Mouse (Mus musculus) intestine, embryonic 15.5 days (tissue): ENCODE measurements around the gene Chchd4. TPM values are rescaled to one million over a fixed set of nuclear protein-coding genes. Genes with fewer than 3 reads are reported as not detected.

Experiments
- ATAC-seq: fragments of 200-750 bp; cut with Nextera tagmentation; 2 replicates; pipeline ENCODE4 v1.8.0; 2017; ENCODE audit warnings: moderate TSS enrichment, moderate library complexity
- H3K27ac ChIP-seq: fragments of 300-500 bp; sonication (generic); 2 replicates; pipeline ENCODE4 v1.5.1; 2015; ENCODE audit warnings: mild to moderate bottlenecking, inconsistent platforms
- H3K27me3 ChIP-seq: fragments of 300-500 bp; sonication (generic); replicated peaks from 2 replicates; pipeline ENCODE4 v1.6.1; 2015; ENCODE audit warnings: inconsistent platforms
- H3K36me3 ChIP-seq: fragments of 300-500 bp; sonication (generic); 2 replicates; pipeline ENCODE4 v1.6.1; 2015; ENCODE audit warnings: inconsistent platforms
- H3K4me1 ChIP-seq: fragments of 300-500 bp; sonication (generic); replicated peaks from 2 replicates; pipeline ENCODE4 v1.6.1; 2015; ENCODE audit warnings: inconsistent platforms
- H3K4me2 ChIP-seq: fragments of 300-500 bp; sonication (generic); replicated peaks from 2 replicates; pipeline ENCODE4 v1.6.1; 2015; ENCODE audit warnings: mild to moderate bottlenecking, inconsistent platforms
- H3K4me3 ChIP-seq: fragments of 300-500 bp; sonication (generic); replicated peaks from 2 replicates; pipeline ENCODE4 v1.5.1; 2015; ENCODE audit warnings: inconsistent platforms
- H3K9ac ChIP-seq: fragments of 300-500 bp; sonication (generic); 2 replicates; pipeline ENCODE4 v1.6.1; 2015; ENCODE audit warnings: inconsistent platforms
- H3K9me3 ChIP-seq: fragments of 300-500 bp; sonication (generic); 2 replicates; pipeline ENCODE4 v1.6.1; 2016; ENCODE audit warnings: inconsistent platforms
- WGBS: fragments of 180-500 bp; shearing (Covaris S2); methylation state at CpG from one replicate; pipeline ENCODE4 v1.1.7; 2015; 5-methylcytosine and 5-hydroxymethylcytosine counted together
- polyA plus RNA-seq: library from polyadenylated mRNA; unstranded; fragments of >200 nt; fragmentation: Nextera tagmentation; extraction: Ambion mirVana; gene quantifications from 2 replicates; pipeline ENCODE4 v1.2.1, GENCODE M21; 2015

Gene Chchd4
- polyA plus RNA-seq, 1 experiment from 2014 or later = 38.0 TPM

DNA sequence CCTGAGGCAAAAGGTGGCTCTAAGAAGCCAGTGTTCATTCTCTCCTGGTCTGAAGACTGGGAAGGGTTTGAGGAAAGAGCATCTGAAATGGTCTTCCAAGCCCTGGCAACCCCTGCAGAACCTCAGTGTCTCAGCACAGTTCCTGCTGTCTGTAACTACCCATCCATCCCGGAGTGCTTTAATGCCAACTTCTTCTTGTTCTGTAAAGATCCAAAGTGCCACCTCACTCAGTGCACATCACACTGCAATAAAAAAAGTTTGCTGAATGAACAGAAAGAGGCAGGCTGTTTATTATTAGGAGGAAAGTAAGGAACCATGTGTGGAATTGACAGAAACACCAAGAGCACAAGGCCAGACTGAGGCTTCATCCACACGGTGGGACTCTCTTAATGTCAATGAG, 2.6 kb downstream of the Chchd4 start:
- Histone ChIP-seq H3K9me3 (no peaks in the 10 kb centered on the region), H3K9ac (no peak overlapping the region), H3K27me3 (no peaks in the 10 kb centered on the region), H3K4me2 (no peak overlapping the region), H3K27ac (no peak overlapping the region), H3K4me1 (peaks cover 19% of the 10 kb centered on the region), H3K36me3 (peaks cover 11% of the 10 kb centered on the region; the same call in 1 of the 2 replicates), H3K4me3 (no peak overlapping the region)
- 92% methylated on average over 2 of the region's 2 CpGs for WGBS
- no peak for ATAC-seq

DNA sequence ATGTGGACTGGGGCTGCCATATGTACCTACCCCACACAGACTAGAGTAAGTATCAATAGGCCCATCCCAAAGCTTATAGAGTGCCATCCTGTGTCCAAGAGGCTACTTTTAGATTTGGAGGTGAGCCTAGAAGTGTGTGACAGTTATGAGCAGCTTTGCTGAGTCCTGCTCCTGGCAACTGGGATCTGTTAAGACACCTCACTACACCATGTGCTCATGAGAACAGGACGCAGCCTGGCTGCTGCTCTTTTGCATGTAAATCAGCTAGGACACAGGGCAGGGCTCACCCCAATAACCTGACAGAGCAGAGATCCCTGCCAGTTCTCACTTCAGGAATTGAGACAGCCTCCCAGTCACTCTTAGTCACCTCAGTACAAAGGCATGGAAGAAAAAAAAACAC, 6.2 kb downstream of the Chchd4 start:
- no peak for ATAC-seq
- H3K4me2 ChIP-seq = no peak overlapping the region
- no peaks in the 10 kb centered on the region for H3K9me3 ChIP-seq
- H3K4me1 ChIP-seq = peaks cover 9% of the 10 kb centered on the region; the same call in 1 of the 2 replicates
- H3K27me3 ChIP-seq = no peaks in the 10 kb centered on the region
- H3K4me3 ChIP-seq = no peak overlapping the region
- peaks cover 26% of the 10 kb centered on the region for H3K36me3 ChIP-seq
- WGBS = 86% methylated on average over 1 of the region's 1 CpGs
- no peak overlapping the region for H3K27ac ChIP-seq
- no peak overlapping the region for H3K9ac ChIP-seq

DNA sequence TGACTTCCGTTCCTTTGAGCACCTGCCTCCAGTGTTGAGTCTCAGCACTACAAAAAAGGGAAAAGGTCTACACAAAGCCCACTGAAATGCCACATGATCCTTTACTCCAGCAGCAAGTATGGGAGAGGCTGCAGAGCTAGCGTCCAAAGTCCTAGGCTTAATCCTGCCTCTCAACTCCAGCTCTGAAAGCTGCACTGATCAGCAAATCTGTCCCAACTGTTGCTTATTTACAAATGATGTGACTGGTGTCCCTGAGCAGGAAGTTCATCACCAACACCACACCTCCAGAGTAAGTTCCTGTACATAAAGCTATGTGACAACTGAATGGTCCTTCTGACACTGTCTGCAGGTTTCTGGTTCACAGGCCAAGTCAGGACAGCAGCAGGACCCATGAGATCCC, 7.6 kb downstream of the Chchd4 start:
- no peak overlapping the region for H3K4me3 ChIP-seq
- 0 out of 2 replicates have a peak, but pooled peaks cover 3% of the 10 kb centered on the region for H3K4me1 ChIP-seq
- H3K27ac ChIP-seq = no peak overlapping the region
- no peaks in the 10 kb centered on the region for H3K27me3 ChIP-seq
- H3K9me3 ChIP-seq = no peaks in the 10 kb centered on the region
- peaks cover 26% of the 10 kb centered on the region for H3K36me3 ChIP-seq
- ATAC-seq = peak; percentile 41; the same call in 1 of the 2 replicates
- no peak overlapping the region for H3K4me2 ChIP-seq
- WGBS = 81% methylated on average over 2 of the region's 2 CpGs
- no peak overlapping the region for H3K9ac ChIP-seq

DNA sequence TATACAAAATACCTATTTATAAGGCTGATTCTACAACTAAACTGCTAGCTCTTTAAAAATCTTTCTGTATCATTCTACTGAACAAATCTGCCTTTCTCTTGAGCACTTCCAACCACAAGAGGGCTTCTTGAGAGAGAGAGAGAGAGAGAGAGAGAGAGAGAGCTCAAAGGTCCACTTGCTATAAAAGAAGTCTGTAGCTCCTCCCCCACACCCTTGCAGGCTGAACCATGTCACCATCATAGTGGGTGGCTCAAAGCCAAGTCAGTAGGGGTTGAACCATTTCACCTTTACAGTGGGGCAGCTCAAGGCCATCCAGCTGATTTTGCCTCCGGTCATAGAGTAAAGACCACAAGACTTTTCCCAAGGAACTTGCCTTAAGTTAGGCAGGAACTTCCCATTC, 13.9 kb downstream of the Chchd4 start:
- Histone ChIP-seq H3K27me3 (no peaks in the 10 kb centered on the region), H3K36me3 (peaks cover 10% of the 10 kb centered on the region), H3K9me3 (no peaks in the 10 kb centered on the region), H3K9ac (no peak overlapping the region), H3K4me2 (no peak overlapping the region), H3K4me3 (no peak overlapping the region), H3K27ac (no peak overlapping the region), H3K4me1 (no peaks in the 10 kb centered on the region)
- peak; percentile 89 for ATAC-seq
- 70% methylated on average over 1 of the region's 1 CpGs for WGBS

DNA sequence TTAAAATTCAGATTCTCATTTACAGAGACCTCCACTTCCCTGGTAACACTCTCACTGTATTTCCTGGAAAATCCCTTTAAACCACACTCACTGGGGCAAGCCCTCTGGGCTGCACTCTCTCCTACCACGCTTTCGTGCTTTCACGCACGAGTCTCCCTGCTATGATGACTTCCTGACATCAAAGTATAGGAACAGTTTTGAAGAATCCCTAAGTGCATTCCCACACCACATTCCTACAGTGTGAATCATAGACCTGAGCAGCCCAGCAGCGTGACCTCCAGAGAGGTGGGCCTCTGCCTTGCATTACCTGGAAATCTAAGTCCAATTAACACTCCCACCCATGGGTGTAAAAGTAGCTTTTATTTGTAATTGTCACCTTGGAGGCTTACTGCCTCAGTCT, 18.8 kb downstream of the Chchd4 start:
- Histone ChIP-seq H3K27me3 (no peaks in the 10 kb centered on the region), H3K4me3 (no peak overlapping the region), H3K9me3 (no peaks in the 10 kb centered on the region), H3K27ac (no peak overlapping the region), H3K4me2 (no peak overlapping the region), H3K4me1 (no peaks in the 10 kb centered on the region), H3K36me3 (no peaks in the 10 kb centered on the region), H3K9ac (no peak overlapping the region)
- 40% methylated on average over 5 of the region's 5 CpGs for WGBS
- ATAC-seq = no peak

DNA sequence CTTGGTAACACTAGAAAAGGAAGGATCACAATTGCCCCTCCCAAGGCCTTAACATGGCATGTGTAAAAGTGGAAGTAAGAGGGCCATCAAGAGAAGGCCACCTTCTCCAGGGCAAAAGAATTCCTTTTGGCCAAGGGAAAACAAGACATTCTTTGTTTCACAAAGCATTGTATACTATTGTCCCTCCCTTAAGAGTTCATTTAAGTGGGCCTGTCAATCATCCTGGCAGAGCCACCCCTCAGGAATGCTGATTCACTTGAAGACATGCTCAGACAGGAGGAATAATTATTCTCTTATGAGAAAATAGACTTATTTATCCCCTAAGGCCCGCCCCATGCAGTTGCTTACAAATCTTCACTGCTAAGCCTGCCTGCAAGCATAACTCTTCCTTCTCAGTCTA, 21.3 kb downstream of the Chchd4 start:
- Histone ChIP-seq H3K4me3 (no peak overlapping the region), H3K27ac (no peak overlapping the region), H3K27me3 (no peaks in the 10 kb centered on the region), H3K9me3 (no peaks in the 10 kb centered on the region), H3K36me3 (no peaks in the 10 kb centered on the region), H3K9ac (no peak overlapping the region), H3K4me2 (no peak overlapping the region), H3K4me1 (no peaks in the 10 kb centered on the region)
- 71% methylated on average over 1 of the region's 1 CpGs for WGBS
- no peak for ATAC-seq

DNA sequence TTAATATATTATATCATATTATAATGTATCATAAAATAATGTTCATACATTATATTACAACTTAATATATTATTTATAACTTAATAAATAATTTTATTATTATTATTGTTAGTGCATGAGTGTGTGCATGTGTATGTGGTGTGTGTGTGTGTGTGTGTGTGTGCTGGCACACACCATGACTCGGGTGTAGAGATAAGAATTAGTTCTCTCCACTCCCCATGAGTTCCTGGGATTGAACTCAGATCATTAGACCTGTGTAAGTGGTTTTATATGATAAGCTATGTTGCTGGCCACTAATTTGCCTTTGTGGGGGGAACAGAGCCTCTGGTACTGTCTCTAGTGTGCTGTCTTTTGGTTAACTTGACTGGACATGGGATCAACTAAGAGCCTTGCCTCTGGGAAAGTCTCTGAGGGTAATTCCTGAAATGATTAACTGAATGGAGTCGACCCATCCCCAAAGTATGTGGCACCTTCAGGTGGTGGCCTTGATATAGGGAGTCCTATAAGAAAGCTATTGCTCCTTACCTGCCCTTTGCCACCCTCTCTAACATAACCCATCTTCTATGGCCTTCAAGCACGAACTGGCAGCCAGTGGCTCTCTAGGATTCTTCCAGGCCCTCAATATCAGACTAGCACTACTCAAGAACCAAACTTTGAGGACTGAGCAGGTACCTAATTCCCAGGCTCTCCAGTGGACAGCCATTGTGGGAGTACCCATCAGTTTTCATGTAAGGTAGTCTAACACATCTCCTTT, 23.7 kb downstream of the Chchd4 start:
- no peaks in the 10 kb centered on the region for H3K27me3 ChIP-seq
- no peaks in the 10 kb centered on the region for H3K9me3 ChIP-seq
- no peak overlapping the region for H3K27ac ChIP-seq
- no peak overlapping the region for H3K4me3 ChIP-seq
- H3K36me3 ChIP-seq = no peaks in the 10 kb centered on the region
- no peak for ATAC-seq
- WGBS = 42% methylated on average over 3 of the region's 3 CpGs
- no peak overlapping the region for H3K9ac ChIP-seq
- H3K4me1 ChIP-seq = no peaks in the 10 kb centered on the region
- H3K4me2 ChIP-seq = no peak overlapping the region

DNA sequence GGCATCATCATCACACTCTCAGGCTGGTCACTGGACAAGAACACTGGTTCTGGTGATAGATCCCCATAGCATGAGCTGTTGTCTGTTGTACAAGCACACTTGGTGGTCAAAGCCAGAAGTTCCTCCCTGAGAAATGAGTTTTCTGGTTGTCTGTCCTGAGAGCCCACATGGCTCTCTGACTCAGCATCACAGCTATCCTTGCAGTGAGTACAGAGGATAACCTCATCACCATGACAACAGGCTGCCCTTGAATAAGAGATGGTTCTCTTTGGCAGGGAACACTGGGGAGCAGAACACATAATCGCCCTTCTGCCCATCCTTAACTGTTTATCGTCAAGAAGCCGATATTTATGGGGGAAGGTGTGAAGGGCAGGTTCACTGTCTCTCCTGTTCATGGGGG, 28.0 kb downstream of the Chchd4 start:
- no peak overlapping the region for H3K4me2 ChIP-seq
- no peaks in the 10 kb centered on the region for H3K27me3 ChIP-seq
- no peak overlapping the region for H3K9ac ChIP-seq
- no peak overlapping the region for H3K4me3 ChIP-seq
- no peaks in the 10 kb centered on the region for H3K9me3 ChIP-seq
- no peak for ATAC-seq
- peaks cover 3% of the 10 kb centered on the region; the same call in 1 of the 2 replicates for H3K4me1 ChIP-seq
- WGBS = 70% methylated on average over 3 of the region's 3 CpGs
- no peak overlapping the region for H3K27ac ChIP-seq
- no peaks in the 10 kb centered on the region for H3K36me3 ChIP-seq

DNA sequence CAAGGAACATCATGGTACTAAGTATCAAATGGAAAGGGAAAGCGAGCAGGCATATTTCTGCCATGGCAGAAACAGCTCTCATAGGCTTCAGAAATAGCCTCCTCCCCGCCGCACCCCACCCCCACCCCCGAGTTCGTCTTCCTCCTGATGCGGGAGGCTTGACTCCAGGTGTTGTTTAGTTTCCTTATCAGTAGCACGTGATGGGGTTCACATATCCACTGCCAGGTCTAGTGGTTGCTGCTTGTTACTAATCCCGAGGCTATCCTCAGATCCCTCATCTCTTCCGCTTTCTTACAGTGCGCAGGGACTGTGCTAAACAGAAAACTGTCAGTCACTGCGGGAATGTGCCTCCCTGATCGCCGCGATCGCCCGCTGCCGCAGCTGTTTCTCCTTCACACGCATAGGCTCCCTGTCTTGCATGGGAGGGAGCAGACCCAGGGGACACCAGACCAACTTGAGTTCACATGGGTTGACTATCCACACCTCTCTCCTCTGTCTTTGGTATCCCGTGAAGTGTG, 32.1 kb downstream of the Chchd4 start:
- Histone ChIP-seq H3K4me2 (peak overlapping the region; percentile 93), H3K27me3 (peaks cover 3% of the 10 kb centered on the region; the same call in 1 of the 2 replicates), H3K9ac (peak overlapping the region; percentile 54), H3K9me3 (no peaks in the 10 kb centered on the region), H3K36me3 (no peaks in the 10 kb centered on the region), H3K4me1 (peaks cover 3% of the 10 kb centered on the region; the same call in 1 of the 2 replicates), H3K4me3 (peak overlapping the region; percentile 57), H3K27ac (peak overlapping the region; percentile 55; the same call in 1 of the 2 replicates)
- ATAC-seq = peak; percentile 82
- WGBS = 2% methylated on average over 19 of the region's 19 CpGs

DNA sequence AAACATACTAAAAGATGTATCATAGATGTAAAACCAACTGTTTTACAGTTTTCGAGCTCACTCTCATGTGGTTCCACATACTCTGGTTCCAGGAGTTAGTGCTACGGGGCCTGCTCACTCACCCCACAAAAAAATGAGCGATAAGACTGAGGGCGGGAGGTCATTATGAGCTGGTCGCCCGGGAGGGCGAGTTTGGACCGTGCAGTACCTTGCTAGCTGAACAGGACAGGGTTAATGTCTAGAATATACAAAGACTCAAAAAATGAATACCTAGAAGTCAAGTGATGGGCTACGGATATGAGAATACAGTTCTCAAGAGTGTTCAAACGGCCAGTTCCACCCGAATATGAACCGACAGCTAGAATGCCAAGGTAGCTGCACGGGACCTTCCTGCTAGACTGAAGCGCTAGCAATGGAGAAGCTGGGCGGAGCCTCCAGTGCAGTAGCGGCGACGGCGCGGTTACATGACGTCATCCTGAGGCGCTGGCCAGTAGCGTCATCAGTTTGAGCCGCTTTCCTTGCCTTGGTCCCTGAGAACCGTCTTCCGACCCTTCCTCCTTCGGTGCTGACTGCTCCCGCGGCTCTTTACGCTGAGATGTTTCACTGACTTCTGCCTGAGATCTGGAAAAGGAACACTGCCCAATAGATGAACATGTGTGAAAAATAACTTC, 32.7 kb downstream of the Chchd4 start:
- WGBS = 2% methylated on average over 30 of the region's 30 CpGs
- Histone ChIP-seq H3K4me2 (peak overlapping the region; percentile 93), H3K9ac (peak overlapping the region; percentile 62), H3K36me3 (no peaks in the 10 kb centered on the region), H3K4me3 (peak overlapping the region; percentile 57), H3K9me3 (no peaks in the 10 kb centered on the region), H3K4me1 (peaks cover 3% of the 10 kb centered on the region; the same call in 1 of the 2 replicates), H3K27ac (peak overlapping the region; percentile 58), H3K27me3 (peaks cover 3% of the 10 kb centered on the region; the same call in 1 of the 2 replicates)
- peak; percentile 99 for ATAC-seq

DNA sequence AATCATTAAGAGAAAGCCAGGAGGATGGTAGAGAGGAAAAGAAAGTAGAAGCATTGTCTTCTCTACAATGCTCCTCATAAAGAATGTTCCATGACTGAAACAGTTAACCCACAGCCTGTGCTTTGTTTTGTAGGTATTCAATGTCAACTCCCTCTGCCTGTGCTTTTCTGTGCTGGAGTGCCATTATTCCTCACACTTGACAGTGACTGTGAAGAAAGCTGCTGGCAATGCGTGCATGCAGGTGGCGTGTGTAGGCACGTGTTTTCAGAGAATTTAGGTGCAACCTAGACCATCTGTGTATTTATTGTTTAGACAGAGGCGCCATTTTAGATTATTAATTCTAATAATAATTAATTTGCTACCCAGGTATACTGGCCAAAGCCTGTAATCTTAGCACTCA, 49.2 kb downstream of the Chchd4 start:
- peaks cover 6% of the 10 kb centered on the region; the same call in 1 of the 2 replicates for H3K27me3 ChIP-seq

DNA sequence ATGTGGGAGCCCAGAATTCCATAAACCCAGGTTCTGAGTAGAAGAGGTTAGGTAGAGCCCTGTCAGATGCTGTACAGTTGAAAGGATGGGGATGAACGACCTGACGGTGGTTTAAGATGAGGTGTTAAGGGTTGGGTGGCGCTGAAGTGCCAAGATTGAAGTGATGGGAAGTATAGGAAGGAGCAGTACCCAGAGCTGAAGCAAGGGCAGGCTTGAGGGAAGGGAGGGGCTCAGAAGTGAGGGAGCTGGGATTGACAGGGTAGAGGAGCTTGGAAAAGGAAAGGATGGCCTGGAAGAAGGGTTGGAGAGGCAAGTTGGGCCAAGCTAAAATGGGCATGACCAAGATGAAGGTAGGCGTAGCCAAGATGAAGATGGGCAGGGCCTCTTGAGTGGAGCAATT, 51.7 kb downstream of the Chchd4 start:
- Histone ChIP-seq H3K36me3 (no peaks in the 10 kb centered on the region), H3K27me3 (peaks cover 17% of the 10 kb centered on the region), H3K4me3 (no peak overlapping the region), H3K9me3 (no peaks in the 10 kb centered on the region), H3K4me2 (no peak overlapping the region), H3K9ac (no peak overlapping the region), H3K4me1 (no peaks in the 10 kb centered on the region), H3K27ac (no peak overlapping the region)
- ATAC-seq = no peak
- WGBS = 67% methylated on average over 4 of the region's 4 CpGs

More for the DNA sequence above, 49.2 kb downstream of the Chchd4 start:
- 48% methylated on average over 4 of the region's 4 CpGs for WGBS
- H3K36me3 ChIP-seq = no peaks in the 10 kb centered on the region
- H3K9ac ChIP-seq = no peak overlapping the region
- no peaks in the 10 kb centered on the region for H3K9me3 ChIP-seq
- ATAC-seq = no peak
- no peaks in the 10 kb centered on the region for H3K4me1 ChIP-seq
- H3K4me3 ChIP-seq = no peak overlapping the region
- no peak overlapping the region for H3K4me2 ChIP-seq
- no peak overlapping the region for H3K27ac ChIP-seq
